Mouse (Mus musculus) midbrain, embryonic 10.5 days (tissue): Measurements from ENCODE around the gene Prex1. TPM values are rescaled to one million over a fixed set of nuclear protein-coding genes. Genes with fewer than 3 reads are reported as not detected.

Experiments used
- DNase-seq: peaks from one replicate; pipeline ENCODE4 v3.0.0-alpha.2; 2017; ENCODE audit warnings: low spot score
- H3K27ac ChIP-seq: fragments of 300-500 bp; sonication (generic); replicated peaks from 2 replicates; pipeline ENCODE4 v1.5.1; 2016; ENCODE audit warnings: mild to moderate bottlenecking
- H3K27me3 ChIP-seq: fragments of 300-500 bp; sonication (generic); 2 replicates; pipeline ENCODE4 v1.6.1; 2016; ENCODE audit warnings: low read depth, mild to moderate bottlenecking; ENCODE audit not compliant: poor library complexity, severe bottlenecking
- H3K36me3 ChIP-seq: fragments of 300-500 bp; sonication (generic); 2 replicates; pipeline ENCODE4 v1.6.1; 2016; ENCODE audit warnings: mild to moderate bottlenecking, moderate library complexity
- H3K4me1 ChIP-seq: fragments of 300-500 bp; sonication (generic); 2 replicates; pipeline ENCODE4 v1.6.1; 2016
- H3K4me3 ChIP-seq: fragments of 300-500 bp; sonication (generic); 2 replicates; pipeline ENCODE4 v1.5.1; 2016; ENCODE audit warnings: mild to moderate bottlenecking, moderate library complexity
- H3K9me3 ChIP-seq: fragments of 300-500 bp; sonication (generic); replicated peaks from 2 replicates; pipeline ENCODE4 v1.6.1; 2016; ENCODE audit warnings: mild to moderate bottlenecking
- WGBS: fragments of 180-500 bp; shearing (Covaris S2); methylation state at CpG from one replicate; pipeline ENCODE4 v1.1.7; 2016; 5-methylcytosine and 5-hydroxymethylcytosine counted together
- polyA plus RNA-seq: library from polyadenylated mRNA; unstranded; fragments of >200 nt; fragmentation: Nextera tagmentation; extraction: Ambion mirVana; gene quantifications from 2 replicates; pipeline ENCODE4 v1.2.1, GENCODE M21; 2016

The Prex1 gene
- polyA plus RNA-seq, 1 experiment from 2014 or later: 32.3 TPM

- 93% methylated on average over 5 of the region's 5 CpGs for WGBS
- no peak overlapping the region for H3K4me3 ChIP-seq
- 0 out of 2 replicates have a peak, but pooled peaks cover 3% of the 10 kb centered on the region for H3K9me3 ChIP-seq
- DNase-seq: no peak
- H3K36me3 ChIP-seq: peaks cover 70% of the 10 kb centered on the region
- H3K27me3 ChIP-seq: no peaks in the 10 kb centered on the region
- peaks cover 24% of the 10 kb centered on the region for H3K4me1 ChIP-seq
- 0 out of 2 replicates have a peak overlapping the region, but pooled peaks have one; percentile 30 for H3K27ac ChIP-seq
Observed at GRCm38 (mm10) chr2:166619270-166619669, 94.4 kb downstream of the Prex1 start.

- Histone ChIP-seq H3K27me3 (no peaks in the 10 kb centered on the region), H3K36me3 (peaks cover 86% of the 10 kb centered on the region), H3K4me3 (no peak overlapping the region), H3K27ac (no peak overlapping the region), H3K9me3 (peaks cover 5% of the 10 kb centered on the region; the same call in 1 of the 2 replicates), H3K4me1 (peaks cover 11% of the 10 kb centered on the region)
- 94% methylated on average over 5 of the region's 5 CpGs for WGBS
- no peak for DNase-seq
Observed at GRCm38 (mm10) chr2:166617706-166618105, 95.9 kb downstream of the Prex1 start.

GRCm38 (mm10) chr2:166615338-166616075 lies 98.1 kb downstream of the Prex1 start:
- WGBS: 80% methylated on average over 2 of the region's 2 CpGs
- no peak overlapping the region for H3K27ac ChIP-seq

GRCm38 (mm10) chr2:166610271-166610670 lies 103.4 kb downstream of the Prex1 start:
- peaks cover 85% of the 10 kb centered on the region for H3K36me3 ChIP-seq
- H3K4me3 ChIP-seq: no peak overlapping the region
- no peak overlapping the region for H3K27ac ChIP-seq
- 83% methylated on average over 5 of the region's 5 CpGs for WGBS
- DNase-seq: no peak
- H3K4me1 ChIP-seq: peaks cover 36% of the 10 kb centered on the region
- H3K9me3 ChIP-seq: peaks cover 3% of the 10 kb centered on the region; the same call in 1 of the 2 replicates
- H3K27me3 ChIP-seq: no peaks in the 10 kb centered on the region

More at GRCm38 (mm10) chr2:166615338-166616075, 98.1 kb downstream of the Prex1 start:
- Histone ChIP-seq H3K36me3 (peaks cover 97% of the 10 kb centered on the region), H3K4me3 (no peak overlapping the region), H3K9me3 (peaks cover 6% of the 10 kb centered on the region; the same call in 1 of the 2 replicates), H3K27me3 (no peaks in the 10 kb centered on the region), H3K4me1 (peaks cover 1% of the 10 kb centered on the region; the same call in 1 of the 2 replicates)
- DNase-seq: no peak

GRCm38 (mm10) chr2:166608509-166608908 lies 105.1 kb downstream of the Prex1 start:
- Histone ChIP-seq H3K36me3 (peaks cover 72% of the 10 kb centered on the region), H3K27ac (peak overlapping the region; percentile 50), H3K4me1 (peaks cover 40% of the 10 kb centered on the region), H3K27me3 (no peaks in the 10 kb centered on the region), H3K4me3 (no peak overlapping the region), H3K9me3 (peaks cover 3% of the 10 kb centered on the region; the same call in 1 of the 2 replicates)
- no peak for DNase-seq
- WGBS: 26% methylated on average over 8 of the region's 8 CpGs

GRCm38 (mm10) chr2:166606481-166607245 lies 107.0 kb downstream of the Prex1 start:
- Histone ChIP-seq H3K4me3 (no peak overlapping the region), H3K27ac (peak overlapping the region; percentile 55; the same call in 1 of the 2 replicates), H3K4me1 (peaks cover 40% of the 10 kb centered on the region), H3K36me3 (peaks cover 73% of the 10 kb centered on the region), H3K9me3 (no peaks in the 10 kb centered on the region), H3K27me3 (no peaks in the 10 kb centered on the region)
- WGBS: 84% methylated on average over 17 of the region's 17 CpGs
- DNase-seq: no peak

GRCm38 (mm10) chr2:166606053-166606452 lies 107.6 kb downstream of the Prex1 start:
- Histone ChIP-seq H3K4me3 (no peak overlapping the region), H3K27ac (peak overlapping the region; percentile 38; the same call in 1 of the 2 replicates), H3K4me1 (peaks cover 40% of the 10 kb centered on the region), H3K9me3 (no peaks in the 10 kb centered on the region), H3K27me3 (no peaks in the 10 kb centered on the region), H3K36me3 (peaks cover 73% of the 10 kb centered on the region)
- WGBS: 63% methylated on average over 6 of the region's 6 CpGs
- no peak for DNase-seq

- H3K36me3 ChIP-seq: peaks cover 73% of the 10 kb centered on the region
- H3K4me3 ChIP-seq: no peak overlapping the region
- H3K27me3 ChIP-seq: no peaks in the 10 kb centered on the region
- DNase-seq: peak; percentile 33
- peak overlapping the region; percentile 38; the same call in 1 of the 2 replicates for H3K27ac ChIP-seq
- H3K4me1 ChIP-seq: peaks cover 40% of the 10 kb centered on the region
- 75% methylated on average over 12 of the region's 12 CpGs for WGBS
- H3K9me3 ChIP-seq: no peaks in the 10 kb centered on the region
Observed at GRCm38 (mm10) chr2:166605164-166605831, 108.3 kb downstream of the Prex1 start.

GRCm38 (mm10) chr2:166602948-166603347 lies 110.7 kb downstream of the Prex1 start:
- 94% methylated on average over 3 of the region's 3 CpGs for WGBS
- peaks cover 26% of the 10 kb centered on the region for H3K4me1 ChIP-seq
- peaks cover 75% of the 10 kb centered on the region for H3K36me3 ChIP-seq
- no peak overlapping the region for H3K27ac ChIP-seq
- H3K9me3 ChIP-seq: no peaks in the 10 kb centered on the region
- no peaks in the 10 kb centered on the region for H3K27me3 ChIP-seq
- no peak for DNase-seq
- no peak overlapping the region for H3K4me3 ChIP-seq

GRCm38 (mm10) chr2:166601420-166601819 lies 112.2 kb downstream of the Prex1 start:
- Histone ChIP-seq H3K27me3 (no peaks in the 10 kb centered on the region), H3K27ac (no peak overlapping the region), H3K4me3 (no peak overlapping the region), H3K9me3 (no peaks in the 10 kb centered on the region), H3K4me1 (peaks cover 15% of the 10 kb centered on the region), H3K36me3 (peaks cover 70% of the 10 kb centered on the region)
- 95% methylated on average over 18 of the region's 18 CpGs for WGBS
- no peak for DNase-seq

- no peaks in the 10 kb centered on the region for H3K9me3 ChIP-seq
- no peak overlapping the region for H3K4me3 ChIP-seq
- DNase-seq: no peak
- 0 out of 2 replicates have a peak, but pooled peaks cover 4% of the 10 kb centered on the region for H3K4me1 ChIP-seq
- no peaks in the 10 kb centered on the region for H3K27me3 ChIP-seq
- 87% methylated on average over 12 of the region's 12 CpGs for WGBS
- H3K36me3 ChIP-seq: peaks cover 83% of the 10 kb centered on the region
- H3K27ac ChIP-seq: no peak overlapping the region
Observed at GRCm38 (mm10) chr2:166598453-166599155, 115.0 kb downstream of the Prex1 start.

- H3K27ac ChIP-seq: 0 out of 2 replicates have a peak overlapping the region, but pooled peaks have one; percentile 28
- 80% methylated on average over 6 of the region's 6 CpGs for WGBS
- no peak overlapping the region for H3K4me3 ChIP-seq
- H3K4me1 ChIP-seq: 0 out of 2 replicates have a peak, but pooled peaks cover 4% of the 10 kb centered on the region
- H3K27me3 ChIP-seq: no peaks in the 10 kb centered on the region
- H3K9me3 ChIP-seq: no peaks in the 10 kb centered on the region
- DNase-seq: no peak
- H3K36me3 ChIP-seq: peaks cover 82% of the 10 kb centered on the region
Observed at GRCm38 (mm10) chr2:166597763-166598162, 115.9 kb downstream of the Prex1 start.
